Mouse (Mus musculus) left cerebral cortex, adult 11 months (tissue): Measurements from ENCODE around the gene Myh1.

Experiments used
- DNase-seq: peaks from one replicate; pipeline ENCODE4 v3.0.0; 2022; ENCODE audit warnings: low spot score

Gene Myh1

GRCm38 (mm10) chr11:67199752-67200151, at the start of gene Myh1:
Gene Myh1 (plus strand): TSS chr11:67200052.
- no peak for DNase-seq

GRCm38 (mm10) chr11:67150237-67150636, 49.6 kb upstream of the Myh1 start:
- no peak for DNase-seq

- no peak for DNase-seq
Observed at GRCm38 (mm10) chr11:67151159-67151558, 48.7 kb upstream of the Myh1 start.

- DNase-seq: no peak
Observed at GRCm38 (mm10) chr11:67151651-67152630, 47.9 kb upstream of the Myh1 start.

GRCm38 (mm10) chr11:67153123-67153522, 46.7 kb upstream of the Myh1 start:
- DNase-seq: peak; percentile 43

GRCm38 (mm10) chr11:67153843-67154242, 46.0 kb upstream of the Myh1 start:
- DNase-seq: no peak

GRCm38 (mm10) chr11:67155650-67156049, 44.2 kb upstream of the Myh1 start:
- DNase-seq: no peak

- DNase-seq: no peak
Observed at GRCm38 (mm10) chr11:67160131-67160530, 39.7 kb upstream of the Myh1 start.

- peak; percentile 23 for DNase-seq
Observed at GRCm38 (mm10) chr11:67163701-67164100, 36.2 kb upstream of the Myh1 start.

- DNase-seq: no peak
Observed at GRCm38 (mm10) chr11:67164851-67165250, 35.0 kb upstream of the Myh1 start.

GRCm38 (mm10) chr11:67169301-67169700, 30.6 kb upstream of the Myh1 start:
- DNase-seq: no peak

GRCm38 (mm10) chr11:67170727-67171126, 29.1 kb upstream of the Myh1 start, which contains the start of gene Myh2:
Gene Myh2 (plus strand): TSS chr11:67171027.
- DNase-seq: no peak

- DNase-seq: no peak
Observed at GRCm38 (mm10) chr11:67172439-67172838, 27.4 kb upstream of the Myh1 start.

- no peak for DNase-seq
Observed at GRCm38 (mm10) chr11:67176376-67176775, 23.5 kb upstream of the Myh1 start.

GRCm38 (mm10) chr11:67190316-67190715, 9.5 kb upstream of the Myh1 start:
- DNase-seq: peak; percentile 8

- DNase-seq: no peak
Observed at GRCm38 (mm10) chr11:67190814-67191213, 9.0 kb upstream of the Myh1 start.

- no peak for DNase-seq
Observed at GRCm38 (mm10) chr11:67191496-67191895, 8.4 kb upstream of the Myh1 start.

- DNase-seq: no peak
Observed at GRCm38 (mm10) chr11:67199321-67199720, 531 bp upstream of the Myh1 start.

- DNase-seq: peak; percentile 5
Observed at GRCm38 (mm10) chr11:67204766-67205165, 4.9 kb downstream of the Myh1 start.

- DNase-seq: no peak
Observed at GRCm38 (mm10) chr11:67221803-67222202, 22.0 kb downstream of the Myh1 start.

GRCm38 (mm10) chr11:67224466-67224865, 24.6 kb downstream of the Myh1 start:
- no peak for DNase-seq

GRCm38 (mm10) chr11:67228731-67229130, 28.9 kb downstream of the Myh1 start:
- no peak for DNase-seq

GRCm38 (mm10) chr11:67229166-67229565, 29.3 kb downstream of the Myh1 start:
- DNase-seq: peak; percentile 12

- DNase-seq: no peak
Observed at GRCm38 (mm10) chr11:67229946-67230345, 30.1 kb downstream of the Myh1 start.
